Mouse (Mus musculus) layer of hippocampus, postnatal 36 days (tissue): ENCODE measurements around the gene Aasdh. TPM values are rescaled to one million over a fixed set of nuclear protein-coding genes. Genes with fewer than 3 reads are reported as not detected.
A peak's percentile ranks its signal among the peaks of the same experiment; 100 is the strongest.

Source experiments
- DNase-seq, 2 experiments: peaks; one replicate each; pipeline ENCODE4 v3.0.0; 2022
- total RNA-seq, 2 experiments: library from RNA; stranded (reverse); gene quantifications; 2 replicates each; pipeline ENCODE4 v1.2.3; 2021

The Aasdh gene
- total RNA-seq, 2 experiments from 2014 or later: 23.1 to 27.3 TPM

DNA sequence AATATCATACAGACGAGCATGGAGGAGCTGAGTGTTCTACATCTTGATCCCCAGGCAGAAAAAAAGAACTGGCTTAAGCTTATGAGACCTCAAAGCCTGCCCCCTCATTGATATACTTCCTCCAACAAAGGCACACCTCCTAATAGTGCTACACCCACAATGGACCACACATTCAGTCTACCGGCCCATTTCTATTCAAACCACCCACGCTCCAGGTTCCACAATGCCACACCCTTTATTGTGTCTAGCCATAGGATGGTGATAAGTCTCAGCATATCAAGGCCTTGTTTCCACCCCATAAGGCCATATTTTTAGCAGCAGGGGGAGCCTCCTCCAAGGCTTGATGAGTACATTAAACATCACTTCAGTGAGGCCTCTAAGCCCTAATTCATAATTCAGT is 5.5 kb upstream of the Aasdh start:
- no peak for DNase-seq

- no peak for DNase-seq
These were observed 813 bp upstream of the Aasdh start for GRCm38 (mm10) chr5:76906155-76906499.

GRCm38 (mm10) chr5:76904713-76905404 is 455 bp downstream of the Aasdh start:
- DNase-seq: no peak

DNA sequence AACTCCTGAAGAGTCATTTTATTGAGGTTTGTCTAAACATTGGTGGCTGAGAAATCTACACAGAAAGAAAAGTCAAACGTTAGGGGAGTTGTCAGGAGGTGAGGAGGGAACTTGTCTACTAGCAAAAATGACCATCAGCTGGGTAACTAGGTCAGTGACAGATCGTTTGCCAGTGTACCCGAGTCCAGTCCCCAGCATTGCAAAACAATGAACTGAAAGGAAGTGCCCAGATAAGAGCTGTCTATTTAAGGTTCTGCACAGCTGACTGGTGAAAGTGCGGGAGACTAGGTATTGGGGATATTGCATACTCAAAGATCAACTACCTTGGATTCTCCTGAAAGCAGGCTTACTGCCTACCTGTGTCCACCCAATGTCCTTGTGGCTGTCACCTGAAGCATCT is 3.2 kb downstream of the Aasdh start:
- DNase-seq: no peak

DNA sequence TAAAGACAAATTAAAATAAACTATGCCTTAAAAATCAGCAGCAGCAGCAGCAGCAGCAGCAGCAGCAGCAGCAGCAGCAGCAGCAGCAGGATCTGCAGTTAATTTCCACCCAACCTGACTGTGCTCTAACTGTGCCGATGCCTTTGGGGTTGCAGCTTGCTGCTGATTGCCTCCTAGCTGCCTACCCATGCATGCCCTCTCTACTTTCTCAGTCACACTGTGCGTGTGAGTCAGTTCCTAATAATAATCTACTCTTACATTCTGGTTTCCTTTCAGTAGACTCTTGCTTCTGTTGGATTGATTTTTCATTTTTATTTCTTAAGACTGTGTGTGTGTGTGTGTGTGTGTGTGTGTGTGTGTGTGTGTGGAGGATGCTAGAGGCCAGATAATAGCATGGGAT is 12.2 kb downstream of the Aasdh start:
- no peak for DNase-seq

DNA sequence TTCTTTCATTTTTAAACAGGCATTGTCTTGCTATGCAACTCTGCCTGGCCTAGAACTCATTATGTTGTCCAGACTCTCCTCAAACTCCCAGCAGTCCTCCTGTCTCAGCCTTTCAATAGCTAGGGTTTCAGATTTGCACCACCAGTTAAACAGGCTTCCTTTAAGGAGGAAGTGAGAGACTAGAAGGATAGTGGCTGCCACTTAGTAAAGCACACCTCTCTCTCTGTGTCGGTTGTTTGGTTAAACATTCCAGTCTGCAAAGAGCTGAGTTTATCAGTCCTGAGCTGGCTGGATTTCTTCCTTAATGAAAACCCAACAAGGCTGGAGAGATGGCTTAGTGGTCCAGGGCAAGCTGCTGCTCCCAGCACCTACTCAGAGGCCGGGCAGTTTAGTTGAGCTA is 12.7 kb downstream of the Aasdh start:
- no peak for DNase-seq

DNA sequence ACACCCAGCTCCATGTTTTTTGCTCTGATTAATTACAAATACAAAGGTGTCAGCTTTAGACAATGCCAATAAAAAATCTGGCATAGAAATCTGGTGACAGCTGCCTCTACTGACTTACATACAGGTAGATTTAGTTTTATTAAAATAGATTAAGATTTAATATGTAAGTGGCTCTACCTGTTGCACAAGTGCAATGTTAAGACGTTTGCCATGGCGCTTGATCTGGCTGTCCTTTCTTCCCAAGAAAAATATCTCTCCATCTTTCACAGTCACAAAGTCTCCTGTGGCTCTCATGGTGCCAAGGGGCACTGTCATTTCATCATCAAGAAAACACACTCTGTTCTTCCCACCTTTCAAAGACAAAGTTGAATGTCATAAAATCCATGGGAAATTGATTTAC is 18.3 kb downstream of the Aasdh start:
- DNase-seq: no peak

DNA sequence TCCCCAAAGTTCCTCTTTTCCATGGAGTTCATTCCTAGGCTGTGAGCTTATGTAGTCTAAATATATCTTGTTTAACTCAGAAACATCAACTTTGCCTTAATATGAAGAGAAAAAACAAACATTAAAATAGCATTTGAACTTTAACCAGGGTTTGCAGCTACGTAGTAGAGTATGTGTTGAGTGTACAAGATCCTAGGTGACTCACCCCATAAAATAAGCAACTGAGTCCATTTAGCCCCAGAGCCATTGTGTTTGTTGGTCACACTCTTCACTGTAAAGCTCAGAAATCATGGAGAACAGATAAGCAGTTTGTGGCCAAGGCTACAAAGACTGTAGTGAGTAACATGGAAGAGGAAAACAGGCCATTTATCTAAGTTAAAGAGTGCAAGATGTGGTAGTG is 21.2 kb downstream of the Aasdh start:
- DNase-seq: no peak

DNA sequence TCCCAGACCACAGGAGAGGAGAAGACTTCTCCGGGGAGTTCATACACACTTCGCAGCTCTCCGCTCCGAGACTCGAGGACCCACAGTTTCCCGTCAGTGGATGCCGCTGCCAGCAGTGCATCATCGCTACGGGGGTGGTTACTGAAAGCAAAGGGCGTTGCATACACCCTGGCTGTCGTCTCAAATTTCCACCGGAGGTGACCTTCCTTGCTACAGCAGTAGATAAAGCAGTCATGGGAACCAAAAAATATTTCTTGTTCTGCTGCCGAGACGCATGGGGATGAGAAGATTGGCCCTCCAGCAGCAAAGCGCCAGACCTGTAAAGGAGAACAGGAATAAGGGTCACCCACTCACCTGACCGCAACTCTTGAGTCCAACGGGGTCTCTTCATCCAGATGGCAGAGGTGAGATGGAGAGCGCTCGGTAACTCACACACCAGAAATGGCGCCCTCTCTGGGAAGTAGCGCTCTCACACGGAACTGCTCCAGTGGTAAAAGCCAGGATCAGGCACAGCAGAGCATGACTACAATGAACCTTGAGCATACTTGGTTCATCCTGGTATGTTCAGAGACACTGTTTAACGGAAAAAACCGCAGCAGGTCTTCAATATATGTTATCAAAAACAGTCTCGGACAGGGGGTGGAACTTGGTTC is 29.1 kb downstream of the Aasdh start:
- DNase-seq: no peak

DNA sequence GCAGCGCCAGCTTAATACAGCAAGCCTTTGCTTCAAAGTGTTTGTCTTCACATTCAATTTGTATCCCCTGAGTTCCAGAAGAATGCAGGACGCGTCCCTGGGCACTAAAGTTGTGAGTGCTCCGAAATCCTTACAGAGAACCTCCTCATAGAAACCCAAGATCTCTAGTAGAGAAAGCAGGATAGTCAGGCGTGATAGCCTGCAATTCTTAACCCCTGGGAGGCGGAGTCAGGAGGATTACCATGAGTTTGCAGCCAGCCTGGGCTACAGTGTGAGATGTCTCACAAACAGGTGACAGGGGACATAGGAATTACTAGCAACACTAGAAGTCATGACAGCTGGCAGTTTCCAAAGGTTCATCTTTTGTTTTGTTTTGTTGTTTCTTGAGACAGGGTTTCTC is 35.8 kb downstream of the Aasdh start:
- no peak for DNase-seq

DNA sequence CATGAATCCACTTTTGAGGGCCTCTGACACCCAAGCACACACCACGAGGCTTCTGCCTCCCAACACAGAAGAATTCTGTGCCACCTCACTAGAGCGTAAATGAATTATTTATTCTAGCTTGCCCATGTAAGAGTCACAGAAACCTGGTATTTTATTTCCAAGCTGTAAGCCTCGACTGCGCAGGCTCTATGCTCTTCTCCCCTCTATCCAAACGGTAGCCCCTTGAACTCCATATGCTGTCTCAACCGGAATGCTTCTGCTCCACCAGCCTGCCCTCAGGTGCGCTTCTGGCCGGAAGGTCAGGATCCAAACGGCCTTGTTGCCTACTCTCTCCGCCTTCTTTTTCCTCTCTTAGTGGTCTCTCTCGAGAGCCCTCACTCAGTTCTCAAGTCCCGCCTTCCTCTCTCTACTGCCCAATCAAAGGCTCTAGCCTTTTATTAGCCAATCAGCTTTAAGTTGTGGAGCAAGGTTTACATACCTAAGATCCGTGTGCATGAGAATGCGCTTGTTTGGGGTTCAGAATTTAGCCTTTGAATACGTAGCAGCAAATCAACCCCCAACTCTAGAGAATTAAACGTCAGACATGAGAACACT is 36.5 kb downstream of the Aasdh start:
- DNase-seq: no peak

- no peak for DNase-seq
These were observed 38.5 kb downstream of the Aasdh start for GRCm38 (mm10) chr5:76866819-76867218.

- no peak for DNase-seq
These were observed 46.9 kb downstream of the Aasdh start for GRCm38 (mm10) chr5:76858444-76858843.

- DNase-seq: no peak
These were observed 48.0 kb downstream of the Aasdh start for GRCm38 (mm10) chr5:76857103-76858015.

DNA sequence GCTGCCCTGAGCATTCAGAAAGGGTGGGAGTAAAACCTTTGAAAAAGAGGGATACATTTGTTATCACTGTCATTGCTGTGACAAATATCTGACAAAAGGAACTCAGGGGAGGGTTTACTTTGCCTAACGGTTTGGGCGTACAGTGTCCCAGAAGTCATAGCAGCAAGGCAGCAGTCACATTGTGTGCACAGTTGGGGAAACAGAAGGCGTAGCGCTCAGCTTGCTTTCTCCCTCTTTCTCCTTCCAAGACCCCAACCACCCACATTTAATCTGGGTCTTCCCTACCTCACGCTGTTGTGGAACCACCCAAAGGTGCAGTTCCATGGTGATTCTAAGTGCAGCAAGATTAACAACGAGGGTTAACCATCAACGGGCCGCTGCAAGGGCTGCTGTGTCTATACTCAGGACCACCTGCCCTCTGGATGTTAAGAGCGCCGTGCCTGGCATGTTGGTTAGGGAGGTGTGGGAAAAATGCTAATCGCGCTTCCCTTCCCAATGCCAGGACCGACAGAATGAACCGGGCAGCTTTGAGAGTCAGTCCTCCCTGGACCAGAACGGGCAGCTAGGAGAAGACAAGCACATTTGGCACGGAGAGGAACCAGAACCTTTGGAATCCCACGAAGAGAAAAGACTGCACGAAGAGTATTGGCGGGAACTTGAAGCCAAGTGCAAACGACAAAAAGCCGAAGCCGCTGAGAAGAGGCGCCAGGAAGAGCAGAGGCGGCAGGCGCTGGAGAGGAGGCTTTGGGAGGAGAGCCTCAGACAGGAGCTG is 49.3 kb downstream of the Aasdh start:
- peak in 1 of 2 experiments; percentile 42 for DNase-seq

- DNase-seq: peak; percentile 72 to 73
These were observed 51.8 kb downstream of the Aasdh start for GRCm38 (mm10) chr5:76853549-76853948.

GRCm38 (mm10) chr5:76851316-76851715 is 54.0 kb downstream of the Aasdh start:
- DNase-seq: no peak

- DNase-seq: no peak
These were observed 58.2 kb downstream of the Aasdh start for GRCm38 (mm10) chr5:76847106-76847505.

GRCm38 (mm10) chr5:76844618-76845186 is 60.6 kb downstream of the Aasdh start:
- DNase-seq: no peak

DNA sequence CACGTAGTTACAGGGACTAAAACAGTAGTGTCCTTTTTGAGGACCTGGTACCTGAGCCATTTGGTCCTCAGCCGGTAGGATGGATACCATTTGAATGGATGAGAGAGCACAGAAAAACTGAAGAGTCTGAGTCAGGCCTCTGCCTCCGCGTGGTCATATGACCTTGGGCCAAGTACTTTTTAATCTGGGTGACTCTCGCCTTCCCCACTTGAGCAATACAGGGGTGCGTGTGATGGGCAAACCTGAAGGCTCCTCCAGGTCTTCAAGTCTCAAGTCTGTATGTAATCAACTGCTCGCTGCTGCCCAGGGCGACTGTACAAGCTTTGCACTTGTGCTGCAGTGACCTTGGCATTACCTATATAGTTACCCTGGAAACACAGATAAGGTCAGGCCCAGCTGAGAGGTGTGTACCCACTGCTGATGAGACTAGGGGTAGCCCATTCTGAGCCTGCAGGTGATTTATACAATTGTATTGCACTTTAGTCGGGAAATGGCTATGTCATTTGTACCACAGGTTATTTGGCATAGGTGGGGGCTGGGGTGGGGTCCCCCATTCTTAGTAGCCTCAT is 61.4 kb downstream of the Aasdh start:
- DNase-seq: no peak

DNA sequence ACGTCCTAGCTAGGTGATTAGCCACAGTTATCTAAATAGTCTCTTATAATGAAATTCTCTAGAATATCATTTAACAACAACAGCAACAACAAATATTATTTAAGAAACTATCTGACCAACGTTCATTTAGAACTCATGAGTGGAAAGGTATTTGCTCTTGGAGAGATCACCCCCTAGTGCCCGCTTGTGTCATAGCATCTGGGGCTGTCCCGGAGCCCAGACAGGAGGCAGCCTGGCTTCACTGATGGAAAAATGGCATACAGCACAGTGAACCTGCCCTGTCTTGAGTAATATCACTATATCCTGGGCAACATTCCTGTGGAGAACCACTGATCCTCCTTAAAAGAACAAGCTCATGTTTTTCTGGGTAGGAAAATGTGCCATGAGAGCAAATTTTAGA is 61.9 kb downstream of the Aasdh start:
- DNase-seq: peak; percentile 72 to 74

DNA sequence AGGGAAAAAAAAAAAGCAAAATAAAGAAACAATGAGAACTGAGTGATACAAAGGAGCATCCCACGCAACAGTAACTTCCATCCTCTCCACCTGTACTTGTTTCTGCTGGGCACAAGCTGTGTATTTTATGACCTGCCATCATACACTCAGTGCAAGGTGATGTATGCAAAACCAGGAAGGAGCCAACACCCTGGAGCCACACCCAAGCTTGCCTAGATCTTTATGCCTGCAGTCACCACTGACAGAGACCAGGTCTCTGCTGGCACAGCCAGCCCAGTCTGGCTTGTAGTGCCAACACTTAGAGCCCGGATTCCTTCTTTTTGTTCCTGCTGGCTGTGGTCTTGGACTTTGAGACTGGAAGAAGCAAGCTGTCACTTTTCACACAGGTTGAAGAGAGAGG is 63.5 kb downstream of the Aasdh start:
- no peak for DNase-seq
